Mouse (Mus musculus): ENCODE measurements at regions not wholly inside any gene's neighbourhood (a gene's known extent, or its start where the extent isn't known, plus 50 kb on each side); places are given as distances from the start of the nearest gene placed in this dataset.

DNA sequence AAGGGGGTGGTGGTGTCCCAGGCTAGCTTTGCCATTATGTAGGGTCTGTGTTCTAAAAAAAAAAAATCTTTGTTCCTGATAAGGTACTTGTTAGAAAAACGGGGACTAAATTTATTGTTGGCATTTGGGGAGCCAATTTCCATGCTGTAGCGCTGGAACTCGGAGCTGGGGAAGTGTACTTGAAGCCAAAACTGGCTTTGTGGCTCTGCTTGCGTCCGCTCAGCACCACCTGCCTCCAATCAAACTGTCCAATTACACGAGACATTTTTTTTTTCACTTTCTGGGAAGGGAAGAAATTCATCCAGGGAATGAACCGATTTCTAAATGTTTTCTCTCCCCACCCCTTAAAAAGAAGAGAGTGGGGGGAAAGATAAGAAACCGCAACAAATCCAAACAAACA lies 138.1 kb upstream of the Id2 start:
- Histone ChIP-seq H3K4me2 (no peak overlapping the region), H3K27ac (no peak overlapping the region), H3K27me3 (no peaks in the 10 kb centered on the region), H3K4me1 (peaks cover 31% of the 10 kb centered on the region), H3K4me3 (no peak overlapping the region), H3K36me3 (no peaks in the 10 kb centered on the region), H3K9me3 (no peaks in the 10 kb centered on the region), H3K9ac (no peak overlapping the region)
- 17% methylated on average over 8 of the region's 8 CpGs for WGBS
- no peak for ATAC-seq (ENCODE audit: borderline replicate concordance, extremely low read depth, low FRiP score, low TSS enrichment)

DNA sequence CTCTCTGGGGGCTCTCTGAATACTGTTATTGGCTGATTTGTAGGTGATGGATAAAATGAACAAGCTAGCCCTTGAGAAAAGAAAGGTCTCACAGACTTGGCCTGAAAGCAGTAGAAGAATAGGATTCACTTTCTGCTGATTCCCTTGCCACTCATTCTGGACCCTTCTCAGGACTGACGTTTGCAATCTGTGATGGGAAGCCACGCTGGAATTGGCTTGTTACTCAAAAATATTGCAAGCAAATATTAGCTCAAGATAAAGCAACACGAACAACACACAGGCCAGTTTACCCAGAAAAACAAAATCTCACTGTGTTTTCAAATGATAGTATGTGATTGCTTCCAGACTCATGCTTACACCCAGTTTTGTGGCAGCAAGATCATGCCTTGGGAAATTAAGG lies 137.7 kb upstream of the Id2 start:
- no peak overlapping the region for H3K9ac ChIP-seq
- H3K9me3 ChIP-seq = no peaks in the 10 kb centered on the region
- no peaks in the 10 kb centered on the region for H3K27me3 ChIP-seq

GRCm38 (mm10) chr12:25233027-25233535 lies 136.1 kb upstream of the Id2 start:
- H3K36me3 ChIP-seq = no peaks in the 10 kb centered on the region
- H3K4me3 ChIP-seq = no peak overlapping the region
- no peaks in the 10 kb centered on the region for H3K9me3 ChIP-seq
- no peak overlapping the region for H3K9ac ChIP-seq
- no peak overlapping the region for H3K4me2 ChIP-seq
- H3K27ac ChIP-seq = peak overlapping the region; percentile 74
- WGBS = 42% methylated on average over 4 of the region's 4 CpGs
- peaks cover 28% of the 10 kb centered on the region for H3K4me1 ChIP-seq
- ATAC-seq (ENCODE audit: borderline replicate concordance, extremely low read depth, low FRiP score, low TSS enrichment) = peak; percentile 62
- no peaks in the 10 kb centered on the region for H3K27me3 ChIP-seq

More for the DNA sequence above, 137.7 kb upstream of the Id2 start:
- Histone ChIP-seq H3K27ac (no peak overlapping the region), H3K36me3 (no peaks in the 10 kb centered on the region), H3K4me1 (peaks cover 28% of the 10 kb centered on the region), H3K4me3 (no peak overlapping the region), H3K4me2 (no peak overlapping the region)
- no peak for ATAC-seq (ENCODE audit: borderline replicate concordance, extremely low read depth, low FRiP score, low TSS enrichment)
- WGBS = 39% methylated on average over 3 of the region's 3 CpGs

DNA sequence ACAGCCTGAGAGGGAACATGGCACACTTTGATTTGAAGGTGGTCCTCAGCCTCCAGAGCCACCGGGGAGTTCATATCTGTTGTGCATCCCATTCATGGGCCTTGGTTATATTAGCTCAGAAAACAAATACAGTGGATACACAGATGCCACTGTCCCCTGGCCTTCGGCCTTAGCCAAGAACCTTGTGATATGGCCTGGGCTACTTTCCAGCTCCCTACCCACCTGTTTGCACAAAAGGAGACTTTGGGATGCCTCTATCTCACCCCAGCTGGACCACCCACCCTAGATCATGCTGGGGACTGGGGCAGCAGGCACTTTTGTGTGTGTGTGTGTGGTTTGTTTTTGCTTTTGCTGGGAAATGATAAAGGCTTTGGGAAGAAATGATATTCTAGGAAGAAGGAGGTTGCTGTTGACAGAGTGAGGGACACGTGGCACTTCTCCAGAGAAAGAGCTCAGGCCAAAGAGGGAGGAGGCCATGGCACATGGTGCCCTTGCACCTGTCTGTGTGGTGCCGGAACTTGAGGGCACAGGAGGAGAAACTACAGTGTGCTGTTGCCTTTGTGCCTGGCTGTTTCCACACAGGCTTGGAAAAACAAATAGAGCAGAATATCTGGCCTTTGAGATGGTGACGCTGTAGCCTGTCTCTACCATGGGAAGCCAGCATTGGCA lies 135.6 kb upstream of the Id2 start:
- Histone ChIP-seq H3K4me1 (peaks cover 28% of the 10 kb centered on the region), H3K4me2 (no peak overlapping the region), H3K9ac (no peak overlapping the region), H3K9me3 (no peaks in the 10 kb centered on the region), H3K27ac (peak overlapping the region; percentile 74), H3K4me3 (no peak overlapping the region), H3K36me3 (no peaks in the 10 kb centered on the region), H3K27me3 (no peaks in the 10 kb centered on the region)
- ATAC-seq (ENCODE audit: borderline replicate concordance, extremely low read depth, low FRiP score, low TSS enrichment) = 0 out of 2 replicates have a peak, but pooled peaks have one; percentile 15
- WGBS = 50% methylated on average over 5 of the region's 5 CpGs

DNA sequence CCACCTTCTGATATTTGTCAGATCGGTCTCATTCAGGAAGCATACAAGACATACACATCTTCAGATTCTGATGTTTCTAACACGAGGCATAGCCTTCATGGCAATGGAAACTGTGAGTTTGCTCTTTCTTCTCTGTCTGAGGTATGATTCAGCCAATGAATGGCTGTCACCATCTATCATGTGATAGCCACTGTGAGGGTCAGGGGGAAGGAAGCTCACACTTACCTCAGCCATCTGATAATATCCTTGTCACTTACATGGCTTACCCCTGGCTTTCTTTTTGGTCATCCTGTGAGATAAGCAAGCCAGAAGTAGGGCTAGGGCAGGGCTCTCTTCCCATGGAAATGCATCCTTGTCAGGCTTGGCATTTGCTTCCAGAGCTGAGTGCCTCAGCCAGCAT lies 131.8 kb upstream of the Id2 start:
- 82% methylated on average over 2 of the region's 2 CpGs for WGBS
- Histone ChIP-seq H3K4me2 (no peak overlapping the region), H3K4me3 (no peak overlapping the region), H3K4me1 (peaks cover 14% of the 10 kb centered on the region), H3K36me3 (no peaks in the 10 kb centered on the region), H3K9ac (no peak overlapping the region), H3K27me3 (no peaks in the 10 kb centered on the region), H3K9me3 (no peaks in the 10 kb centered on the region), H3K27ac (no peak overlapping the region)
- ATAC-seq (ENCODE audit: borderline replicate concordance, extremely low read depth, low FRiP score, low TSS enrichment) = no peak

DNA sequence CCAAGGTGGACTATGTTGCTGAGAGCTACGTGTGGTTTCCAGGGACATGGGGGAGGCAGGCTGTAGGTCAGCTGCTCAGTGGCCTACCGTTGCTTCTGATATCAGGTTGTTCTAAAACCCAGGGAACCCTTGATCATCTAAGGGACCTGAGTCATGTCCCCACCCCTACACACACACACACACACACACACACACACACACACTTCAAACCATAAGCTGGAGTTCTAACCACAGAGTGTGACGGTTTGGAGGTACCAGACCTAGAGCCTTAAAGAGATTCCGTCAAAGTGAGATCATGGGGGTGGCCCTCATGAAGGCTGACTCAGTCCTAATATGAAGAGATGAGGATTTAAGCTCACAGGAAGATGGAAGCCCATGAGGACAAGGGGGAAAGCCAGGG lies 130.8 kb upstream of the Id2 start:
- ATAC-seq (ENCODE audit: borderline replicate concordance, extremely low read depth, low FRiP score, low TSS enrichment) = no peak
- WGBS = 84% methylated on average over 4 of the region's 4 CpGs
- no peak overlapping the region for H3K27ac ChIP-seq
- H3K27me3 ChIP-seq = no peaks in the 10 kb centered on the region
- no peak overlapping the region for H3K4me3 ChIP-seq
- no peak overlapping the region for H3K9ac ChIP-seq
- H3K4me1 ChIP-seq = peaks cover 5% of the 10 kb centered on the region
- H3K4me2 ChIP-seq = no peak overlapping the region
- no peaks in the 10 kb centered on the region for H3K9me3 ChIP-seq
- no peaks in the 10 kb centered on the region for H3K36me3 ChIP-seq

- Histone ChIP-seq H3K27ac (no peak overlapping the region), H3K4me3 (no peak overlapping the region), H3K4me2 (no peak overlapping the region), H3K9me3 (no peaks in the 10 kb centered on the region), H3K36me3 (no peaks in the 10 kb centered on the region), H3K4me1 (0 out of 2 replicates have a peak, but pooled peaks cover 5% of the 10 kb centered on the region), H3K27me3 (no peaks in the 10 kb centered on the region), H3K9ac (no peak overlapping the region)
- 80% methylated on average over 4 of the region's 4 CpGs for WGBS
- no peak for ATAC-seq (ENCODE audit: borderline replicate concordance, extremely low read depth, low FRiP score, low TSS enrichment)
Measured at GRCm38 (mm10) chr12:25224644-25225043, 127.7 kb upstream of the Id2 start.

DNA sequence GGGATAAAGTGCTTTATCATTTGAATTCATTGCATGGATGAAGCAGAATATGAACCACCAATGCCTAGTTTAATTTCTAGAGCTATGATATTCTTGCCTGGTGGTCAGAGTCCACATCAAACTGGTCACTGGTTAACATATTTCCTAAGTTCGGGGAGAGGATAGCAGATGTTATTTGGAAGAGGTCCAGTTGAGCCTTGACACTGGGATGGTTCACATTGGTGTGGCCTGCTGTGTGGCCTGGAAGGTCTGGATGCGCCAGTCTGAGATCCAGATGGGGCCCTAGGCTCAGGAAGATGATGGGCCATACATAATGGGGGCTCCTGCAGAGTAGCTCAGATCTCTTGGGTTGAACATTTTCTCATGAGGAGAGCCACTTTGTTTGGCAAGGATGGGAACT lies 127.3 kb upstream of the Id2 start:
- 74% methylated on average over 2 of the region's 2 CpGs for WGBS
- Histone ChIP-seq H3K36me3 (no peaks in the 10 kb centered on the region), H3K4me2 (no peak overlapping the region), H3K9ac (no peak overlapping the region), H3K27me3 (no peaks in the 10 kb centered on the region), H3K9me3 (no peaks in the 10 kb centered on the region), H3K27ac (no peak overlapping the region), H3K4me3 (no peak overlapping the region), H3K4me1 (0 out of 2 replicates have a peak, but pooled peaks cover 5% of the 10 kb centered on the region)
- no peak for ATAC-seq (ENCODE audit: borderline replicate concordance, extremely low read depth, low FRiP score, low TSS enrichment)

DNA sequence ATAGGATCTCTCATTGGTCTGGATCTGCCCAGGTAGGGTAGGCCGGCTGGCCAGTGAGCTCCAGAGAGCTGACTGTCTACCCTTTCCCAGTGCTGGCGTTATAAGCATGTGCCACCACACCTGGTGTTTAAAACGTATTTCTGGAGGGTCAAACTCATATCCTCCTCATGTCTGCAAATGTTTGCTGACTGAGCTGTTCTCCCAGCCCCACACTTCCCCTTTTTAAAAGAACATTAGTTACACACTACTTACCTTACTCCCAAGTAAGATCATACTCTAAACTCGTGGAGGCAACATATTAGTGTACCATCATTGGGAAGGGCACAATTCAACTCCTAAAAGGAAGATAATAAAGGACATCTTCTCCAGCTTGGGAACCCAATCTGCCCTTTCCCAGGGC lies 126.6 kb upstream of the Id2 start:
- no peaks in the 10 kb centered on the region for H3K36me3 ChIP-seq
- 67% methylated on average over 4 of the region's 4 CpGs for WGBS
- H3K27me3 ChIP-seq = no peaks in the 10 kb centered on the region
- peaks cover 7% of the 10 kb centered on the region; the same call in 1 of the 2 replicates for H3K4me1 ChIP-seq
- no peak for ATAC-seq (ENCODE audit: borderline replicate concordance, extremely low read depth, low FRiP score, low TSS enrichment)
- no peak overlapping the region for H3K9ac ChIP-seq
- H3K4me3 ChIP-seq = no peak overlapping the region
- no peak overlapping the region for H3K27ac ChIP-seq
- H3K9me3 ChIP-seq = no peaks in the 10 kb centered on the region
- H3K4me2 ChIP-seq = no peak overlapping the region

DNA sequence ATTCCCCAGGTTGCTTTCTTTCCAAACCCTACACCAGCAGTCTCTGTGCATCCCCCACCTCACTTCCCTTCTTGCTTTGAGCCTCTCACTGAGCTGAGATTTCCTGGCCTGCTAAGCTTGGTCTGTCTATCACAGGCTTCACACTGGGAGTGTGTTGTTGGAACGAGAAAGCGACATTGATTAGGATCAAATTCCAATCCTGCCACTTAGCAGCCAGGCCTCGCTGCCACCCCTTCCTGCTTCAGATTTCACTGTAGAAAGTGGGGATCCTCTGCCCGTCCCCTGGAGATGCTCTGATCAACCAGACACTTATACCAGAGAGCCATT lies 123.8 kb upstream of the Id2 start:
- H3K9ac ChIP-seq = no peak overlapping the region
- H3K4me1 ChIP-seq = peaks cover 29% of the 10 kb centered on the region
- no peaks in the 10 kb centered on the region for H3K9me3 ChIP-seq
- no peaks in the 10 kb centered on the region for H3K27me3 ChIP-seq
- H3K4me3 ChIP-seq = no peak overlapping the region
- H3K36me3 ChIP-seq = no peaks in the 10 kb centered on the region
- no peak overlapping the region for H3K4me2 ChIP-seq
- 59% methylated on average over 4 of the region's 4 CpGs for WGBS
- no peak for ATAC-seq (ENCODE audit: borderline replicate concordance, extremely low read depth, low FRiP score, low TSS enrichment)
- H3K27ac ChIP-seq = no peak overlapping the region

- no peaks in the 10 kb centered on the region for H3K9me3 ChIP-seq
- H3K4me2 ChIP-seq = no peak overlapping the region
- H3K4me1 ChIP-seq = peaks cover 33% of the 10 kb centered on the region
- H3K9ac ChIP-seq = no peak overlapping the region
- H3K27me3 ChIP-seq = no peaks in the 10 kb centered on the region
- 70% methylated on average over 9 of the region's 9 CpGs for WGBS
- H3K4me3 ChIP-seq = no peak overlapping the region
- no peak overlapping the region for H3K27ac ChIP-seq
- H3K36me3 ChIP-seq = no peaks in the 10 kb centered on the region
- ATAC-seq (ENCODE audit: borderline replicate concordance, extremely low read depth, low FRiP score, low TSS enrichment) = no peak
Measured at GRCm38 (mm10) chr12:25220096-25220779, 123.3 kb upstream of the Id2 start.

GRCm38 (mm10) chr12:25219546-25219945 lies 122.6 kb upstream of the Id2 start:
- ATAC-seq (ENCODE audit: borderline replicate concordance, extremely low read depth, low FRiP score, low TSS enrichment) = no peak
- 67% methylated on average over 10 of the region's 10 CpGs for WGBS
- Histone ChIP-seq H3K4me1 (peaks cover 38% of the 10 kb centered on the region), H3K9me3 (no peaks in the 10 kb centered on the region), H3K4me3 (no peak overlapping the region), H3K27me3 (no peaks in the 10 kb centered on the region), H3K27ac (no peak overlapping the region), H3K4me2 (no peak overlapping the region), H3K9ac (no peak overlapping the region), H3K36me3 (no peaks in the 10 kb centered on the region)
